Mouse (Mus musculus): Measurements from ENCODE around the gene Swi5.

Gene Swi5

DNA sequence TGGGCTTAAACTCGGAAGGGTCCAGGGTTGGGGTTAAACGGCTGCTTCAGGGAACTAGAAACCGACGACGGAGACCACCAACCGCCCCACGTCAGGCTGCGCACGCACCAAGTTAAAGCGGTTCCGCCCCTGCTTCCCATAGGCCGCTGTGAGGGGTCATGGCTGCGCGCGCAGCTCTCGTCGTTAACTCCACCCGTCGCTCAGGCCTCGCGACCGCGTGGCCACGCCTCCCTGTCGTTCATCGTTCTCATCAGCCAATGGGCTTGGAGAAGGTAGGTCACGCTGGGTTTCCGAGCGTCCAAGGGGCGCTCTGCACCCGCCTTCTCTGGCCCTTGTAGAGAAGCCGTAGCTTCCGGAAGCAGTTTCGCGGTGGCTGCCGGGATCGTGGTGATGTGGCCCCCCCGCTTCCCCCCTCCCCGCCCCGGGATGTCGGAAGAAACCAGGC lies at the start of gene Swi5:
Gene Swi5, minus strand, starts transcription at position 153 of the 445 bp plus-strand sequence.
- DNase-seq, result peak; percentile 99

DNA sequence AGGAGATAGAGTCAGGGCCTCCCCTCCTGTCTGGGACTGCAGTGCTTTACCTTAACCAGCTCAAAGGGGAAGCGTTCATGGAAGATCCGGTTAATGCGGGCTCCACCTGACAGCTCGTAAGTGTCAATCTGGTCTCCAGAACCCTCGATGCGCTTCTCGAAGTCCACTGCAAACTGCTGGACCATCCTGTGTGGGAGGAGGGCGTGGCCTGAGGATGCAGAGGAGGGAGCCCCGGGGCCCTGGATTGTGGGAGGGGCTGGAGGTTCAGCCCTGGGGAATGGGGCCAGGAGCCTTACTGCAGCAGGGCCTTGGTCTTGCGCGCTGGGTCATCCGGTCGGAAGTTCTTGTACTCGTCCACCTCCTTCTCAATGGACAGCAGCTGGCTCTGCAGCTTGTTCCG lies 48.0 kb upstream of the Swi5 start:
- DNase-seq, result no peak

DNA sequence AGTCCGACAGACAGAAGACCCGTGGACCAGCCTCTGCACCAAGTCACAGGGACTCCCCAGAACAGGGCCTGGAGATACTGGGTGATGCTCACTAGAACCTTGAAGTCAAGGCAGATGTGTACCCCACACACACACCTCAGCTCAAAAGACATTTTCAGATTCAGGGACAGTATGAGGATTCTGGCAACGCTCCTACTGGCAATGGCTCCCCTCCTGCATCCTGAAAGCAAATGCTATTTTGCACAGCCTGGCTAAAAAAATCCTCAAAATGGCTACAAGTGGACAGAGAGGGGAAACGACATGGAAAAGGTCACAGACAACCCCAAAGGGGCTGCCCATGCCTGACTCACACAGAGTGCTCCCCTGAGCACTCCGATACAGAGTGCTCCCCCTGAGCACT lies 44.3 kb upstream of the Swi5 start:
- DNase-seq, result no peak

DNA sequence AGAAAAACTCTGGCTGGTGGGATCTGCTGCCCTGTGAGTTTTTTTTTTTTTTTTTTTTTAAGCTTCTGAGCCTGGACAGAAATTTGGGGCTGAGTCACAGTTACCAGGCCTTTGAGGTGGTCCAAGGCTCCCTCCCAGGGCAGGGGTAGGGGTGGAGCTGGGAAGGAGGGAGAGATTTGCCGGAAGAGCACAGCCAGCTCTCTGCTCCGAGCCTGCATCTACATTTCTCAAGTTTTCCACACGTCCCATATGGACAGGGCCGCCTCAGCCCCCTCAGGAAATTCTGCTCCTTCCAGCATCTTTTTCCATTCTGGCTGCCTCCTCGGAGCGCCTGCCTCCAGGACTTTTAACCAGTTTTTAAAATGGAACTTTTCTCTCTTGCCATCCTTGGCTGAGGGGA lies 41.7 kb upstream of the Swi5 start:
- DNase-seq, result no peak

DNA sequence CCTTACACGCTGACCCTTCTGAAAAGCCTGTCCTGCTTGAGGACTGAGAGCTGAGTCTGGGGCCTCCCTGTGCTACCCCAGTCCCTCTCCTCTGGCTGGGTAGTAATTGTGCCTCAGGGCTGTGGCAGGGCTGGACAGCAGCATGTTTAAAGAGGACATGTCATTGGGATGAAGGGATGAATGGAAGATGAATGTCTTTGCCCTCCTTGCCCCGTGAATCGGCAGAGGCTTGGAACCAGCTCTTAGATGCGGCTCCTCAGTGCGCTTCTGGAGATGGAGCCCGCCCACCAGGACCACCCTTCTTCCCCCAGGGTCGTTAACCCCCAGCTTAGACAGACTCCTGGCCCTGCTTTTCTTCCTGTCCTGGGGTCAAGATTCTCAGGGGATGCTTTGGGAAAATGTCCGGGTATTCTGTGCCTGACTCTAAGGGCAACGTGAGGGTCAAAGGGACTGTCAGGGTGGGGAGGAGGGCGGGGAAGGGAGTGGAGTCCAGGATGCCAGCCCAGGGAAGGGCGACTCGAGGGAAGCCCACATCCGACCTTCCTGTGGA lies 41.1 kb upstream of the Swi5 start:
- no peak for DNase-seq

DNA sequence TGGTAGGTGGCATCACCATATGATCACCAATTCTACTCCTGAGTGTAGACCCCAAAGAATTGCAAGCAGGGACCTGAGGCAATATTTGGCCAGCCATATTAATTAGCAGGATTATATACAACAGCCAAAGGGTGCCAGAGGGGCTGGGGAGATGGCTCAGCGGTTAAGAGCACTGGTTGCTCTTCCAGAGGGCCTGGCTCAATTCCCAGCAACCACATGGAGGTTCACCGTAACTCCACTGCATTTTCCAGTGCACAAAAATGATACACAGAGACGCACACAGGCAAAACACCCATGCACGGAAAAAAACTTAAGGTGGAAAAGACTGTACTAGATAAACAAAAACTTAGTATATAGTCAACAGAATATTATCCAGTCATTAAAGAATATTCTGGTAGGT lies 39.3 kb upstream of the Swi5 start:
- no peak for DNase-seq

DNA sequence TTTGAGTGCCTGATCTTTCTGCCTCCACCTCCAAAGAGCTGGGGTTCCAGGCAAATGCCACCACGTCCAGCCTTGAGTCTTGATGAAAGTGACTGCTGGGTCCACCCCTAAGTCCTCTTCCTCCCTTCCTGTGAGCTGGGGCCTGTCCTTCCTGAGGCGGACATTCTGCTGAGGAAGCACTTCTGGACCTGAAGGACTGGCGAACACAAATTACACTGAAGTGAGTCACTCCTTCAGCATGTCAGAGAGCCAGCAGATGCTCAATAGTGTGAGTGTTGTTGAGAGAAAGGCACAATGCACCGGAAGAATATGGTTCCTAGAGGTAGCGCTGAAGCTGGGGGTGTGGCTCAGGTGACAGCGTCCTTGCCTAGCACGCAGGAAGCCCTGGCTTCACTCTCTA lies 37.5 kb upstream of the Swi5 start:
- DNase-seq, result no peak

DNA sequence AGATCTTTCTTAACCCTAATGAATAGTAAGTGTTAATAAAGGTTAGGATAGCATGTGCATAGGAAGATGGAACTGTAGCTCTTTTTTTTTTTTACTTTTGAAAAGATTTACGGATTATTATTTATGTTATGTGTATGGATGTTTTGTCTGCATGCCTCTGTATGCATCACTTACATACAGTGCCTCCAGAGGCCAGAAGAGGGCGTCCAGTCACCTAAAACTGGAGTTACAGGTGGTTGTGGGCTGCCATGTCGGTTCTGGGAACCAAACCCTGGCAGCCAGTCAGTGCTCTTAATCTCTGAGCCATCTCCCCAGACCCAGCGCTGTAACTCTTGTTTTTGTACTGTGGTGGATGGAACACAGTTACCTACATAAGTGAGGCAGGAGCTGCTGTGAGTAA lies 36.4 kb upstream of the Swi5 start:
- DNase-seq, result no peak

DNA sequence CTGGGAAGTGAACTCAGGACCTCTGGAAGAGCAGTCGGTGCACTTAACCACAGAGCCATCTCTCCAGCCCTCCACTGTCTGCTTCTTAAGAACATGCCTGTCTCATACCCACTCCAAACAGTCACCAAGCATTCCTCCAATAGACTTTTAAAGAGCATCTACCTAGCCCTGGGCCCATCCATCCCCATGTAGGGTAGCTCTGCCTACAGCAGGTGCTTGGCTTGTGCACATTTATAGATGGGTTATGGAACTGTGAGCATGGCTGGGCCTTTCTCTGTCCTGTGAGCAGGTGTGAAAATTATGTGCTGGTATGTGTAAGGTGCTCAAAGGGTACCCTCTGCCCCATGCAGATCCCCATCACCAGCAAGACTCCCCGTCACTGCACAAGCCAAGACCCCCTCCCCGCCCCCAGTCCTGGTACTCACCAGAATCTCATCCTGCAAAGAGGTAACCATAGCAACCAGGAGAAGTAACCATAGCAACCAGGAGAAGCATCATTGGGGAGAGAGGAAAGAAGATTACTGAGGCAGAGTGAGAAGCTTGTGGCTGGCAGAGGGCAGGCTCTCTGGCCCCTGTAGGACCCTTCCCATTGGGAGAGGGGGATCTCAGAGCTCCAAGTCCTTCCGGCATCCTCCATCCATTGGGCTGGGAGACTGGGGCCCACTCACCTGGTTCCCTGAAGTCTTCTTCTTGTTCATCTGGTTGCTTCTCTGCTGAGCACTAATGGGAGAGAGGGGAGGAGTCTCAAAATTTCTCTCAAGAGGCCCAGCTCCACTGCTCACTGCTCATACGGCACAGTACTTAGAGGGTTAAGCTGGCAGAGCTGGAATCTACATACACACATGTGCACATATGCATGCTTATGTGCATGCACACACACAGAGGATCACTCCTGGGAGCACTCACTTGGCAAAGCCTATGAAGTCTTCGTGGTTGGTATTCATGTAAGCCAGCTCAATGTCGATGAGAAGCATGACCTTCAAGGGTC lies 35.2 kb upstream of the Swi5 start:
- no peak for DNase-seq

DNA sequence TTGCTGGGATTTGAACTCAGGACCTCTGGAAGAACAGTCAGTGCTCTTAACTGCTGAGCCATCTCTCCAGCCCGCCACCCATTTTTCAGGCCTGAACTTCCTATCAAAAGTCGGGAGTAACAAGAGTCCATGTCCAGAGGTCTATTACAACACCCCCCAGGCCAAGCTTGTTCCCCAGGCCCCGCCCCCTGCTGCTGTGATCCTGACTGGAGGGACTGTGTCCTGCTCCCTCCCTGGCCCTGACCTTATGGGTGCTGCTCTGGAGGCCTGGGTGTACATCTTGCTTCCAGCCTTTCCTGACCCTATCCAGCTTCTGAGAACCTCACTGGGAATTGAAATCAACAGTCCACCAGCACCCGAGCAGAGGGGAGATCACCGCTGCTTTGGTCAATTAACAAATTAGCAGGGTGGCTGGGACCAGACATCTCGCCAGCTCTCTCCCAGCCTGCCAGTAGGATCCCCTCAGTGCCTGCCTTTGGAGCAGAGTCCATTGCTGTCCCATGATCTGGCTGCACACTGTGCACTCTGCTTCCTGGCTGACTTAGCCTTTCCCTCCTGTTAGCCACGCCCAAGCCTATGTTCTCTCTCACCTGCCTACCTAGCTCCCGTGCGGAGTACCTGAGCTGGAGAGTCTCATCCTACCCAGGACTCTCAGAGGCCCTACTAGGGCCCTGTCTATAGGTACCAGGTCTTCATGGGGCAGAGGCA lies 33.9 kb upstream of the Swi5 start:
- DNase-seq, result peak; percentile 35

DNA sequence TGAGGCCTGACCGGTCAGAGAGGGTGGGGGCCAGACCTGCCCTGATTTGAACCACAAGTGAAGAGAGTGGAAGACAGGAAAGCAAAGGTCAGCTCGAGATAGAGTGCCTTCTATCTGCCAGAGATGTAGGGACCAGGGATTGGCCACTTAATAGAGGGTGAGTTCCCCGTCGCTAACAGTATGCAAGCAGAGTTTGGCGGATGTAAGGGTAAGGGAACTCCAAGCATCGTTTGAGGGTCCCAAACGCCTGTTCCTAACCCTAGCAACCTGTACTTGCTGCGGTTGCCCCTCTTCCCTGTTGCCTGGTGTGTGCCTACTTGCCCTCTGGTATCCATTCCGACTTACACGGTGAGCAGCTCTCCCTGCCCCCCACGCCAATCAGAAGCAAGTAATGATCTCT lies 32.8 kb upstream of the Swi5 start:
- no peak for DNase-seq

DNA sequence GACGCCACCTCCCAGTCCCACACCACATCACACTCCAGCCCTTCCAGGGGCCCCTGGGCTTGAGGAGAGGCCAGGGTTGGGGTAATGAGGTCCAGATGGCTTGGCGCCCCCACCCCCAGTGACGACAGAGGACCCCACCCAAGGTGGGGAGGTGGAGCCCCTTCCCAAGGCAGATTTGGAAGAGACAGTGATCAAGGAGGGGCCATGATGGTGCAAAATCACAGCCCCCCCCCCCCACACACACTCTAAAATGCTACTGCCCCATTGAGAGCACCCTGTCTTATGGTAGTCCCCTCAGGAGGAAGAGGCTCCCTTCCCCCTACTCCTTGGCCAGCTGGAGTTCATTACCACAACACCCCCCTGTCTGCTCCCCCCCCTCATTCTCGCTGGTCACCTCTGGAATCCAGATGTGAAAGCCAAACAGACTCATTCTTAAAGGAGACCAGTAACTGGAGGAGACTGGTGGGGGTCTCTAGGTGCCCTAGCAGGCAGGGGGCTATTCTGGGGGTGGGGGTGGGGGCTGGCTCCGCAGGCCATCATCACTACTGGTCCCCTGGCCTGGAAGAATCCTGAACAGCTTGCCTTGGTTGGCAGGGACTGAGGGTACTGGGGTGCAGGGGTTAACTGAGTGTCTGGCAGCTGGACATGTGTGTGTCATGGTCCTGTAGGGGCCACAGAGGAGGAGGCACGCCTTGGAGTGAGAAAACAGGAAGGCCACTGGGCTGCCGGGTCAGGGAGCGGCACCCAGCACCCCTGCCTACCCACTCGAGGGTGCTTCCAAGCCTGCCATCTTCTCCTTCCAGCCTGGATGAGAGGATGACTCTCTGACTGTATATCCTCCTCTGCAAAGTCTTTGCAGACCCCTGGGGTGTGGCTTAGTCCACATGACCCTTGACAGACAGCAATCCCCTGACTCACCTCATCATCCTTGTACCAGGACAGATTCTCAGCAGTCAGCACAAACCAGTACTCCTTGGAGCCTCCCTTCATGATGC lies 32.0 kb upstream of the Swi5 start:
- no peak for DNase-seq

DNA sequence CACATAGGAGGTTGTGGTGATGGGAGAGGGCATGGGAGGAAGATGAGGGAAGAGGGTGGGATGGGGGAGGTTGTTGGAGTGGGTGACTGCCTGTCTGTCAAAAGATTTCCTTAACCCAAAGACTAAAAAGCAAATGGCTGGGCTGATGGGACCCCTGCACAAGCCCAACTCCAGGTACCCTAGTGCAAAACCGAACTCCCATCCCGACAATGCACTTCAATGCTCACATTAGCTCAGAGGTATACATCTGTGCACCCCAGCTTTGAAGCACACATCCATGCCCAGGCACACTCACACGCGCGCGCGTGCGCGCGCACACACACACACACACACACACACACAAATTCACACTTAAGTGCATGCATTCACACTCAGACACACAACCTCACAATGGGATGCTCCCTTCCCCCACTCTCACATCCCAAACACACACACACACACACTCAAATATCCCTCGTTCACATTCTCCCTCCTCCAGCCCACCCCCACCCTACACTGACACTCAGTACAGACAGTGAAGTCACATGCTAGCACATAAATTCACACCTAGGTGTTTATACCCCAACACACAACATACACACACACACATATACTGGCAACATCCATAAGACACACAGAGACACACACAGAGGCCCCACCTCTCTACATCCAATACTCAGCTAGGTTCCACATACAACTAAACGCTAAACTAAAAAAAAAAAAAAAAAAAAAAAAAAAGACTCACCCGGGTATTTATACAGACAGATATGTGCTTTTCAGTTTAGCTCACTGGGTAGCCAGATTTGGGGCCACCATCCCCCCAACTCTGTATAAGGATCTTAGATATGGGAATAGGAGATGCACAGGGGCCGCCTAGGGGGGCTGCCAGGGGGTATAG lies 31.1 kb upstream of the Swi5 start:
- no peak for DNase-seq

DNA sequence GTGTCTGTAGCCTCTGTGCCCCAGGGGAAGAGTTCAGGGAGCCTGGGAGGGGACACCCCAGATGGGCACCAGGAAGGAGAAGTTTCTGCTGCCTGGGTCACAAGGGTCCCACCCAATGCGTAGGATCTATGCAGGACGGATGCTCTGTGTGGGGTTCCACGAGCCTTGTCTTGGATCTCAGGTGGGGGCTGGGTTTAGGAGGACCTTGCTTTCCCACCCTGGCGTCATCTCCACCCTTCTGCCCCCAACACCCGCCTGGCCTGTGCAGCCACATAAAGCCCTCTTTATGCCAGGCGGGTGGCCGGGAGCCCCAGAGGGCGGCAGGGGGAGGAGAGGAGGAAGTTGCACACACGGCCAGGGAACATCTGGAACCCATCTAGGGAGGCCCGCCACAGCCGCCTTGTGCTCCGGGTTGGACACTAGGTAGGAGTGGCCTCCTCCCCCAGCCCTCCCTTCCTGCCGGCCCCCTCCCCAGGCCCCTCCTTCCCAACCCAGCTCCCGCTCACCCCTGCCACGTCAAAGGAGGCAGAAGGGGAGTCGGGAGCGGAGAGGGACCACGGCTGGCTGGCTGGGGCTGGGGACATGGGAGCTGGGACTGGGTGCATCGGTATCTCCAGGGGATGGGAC lies 30.0 kb upstream of the Swi5 start:
- no peak for DNase-seq

DNA sequence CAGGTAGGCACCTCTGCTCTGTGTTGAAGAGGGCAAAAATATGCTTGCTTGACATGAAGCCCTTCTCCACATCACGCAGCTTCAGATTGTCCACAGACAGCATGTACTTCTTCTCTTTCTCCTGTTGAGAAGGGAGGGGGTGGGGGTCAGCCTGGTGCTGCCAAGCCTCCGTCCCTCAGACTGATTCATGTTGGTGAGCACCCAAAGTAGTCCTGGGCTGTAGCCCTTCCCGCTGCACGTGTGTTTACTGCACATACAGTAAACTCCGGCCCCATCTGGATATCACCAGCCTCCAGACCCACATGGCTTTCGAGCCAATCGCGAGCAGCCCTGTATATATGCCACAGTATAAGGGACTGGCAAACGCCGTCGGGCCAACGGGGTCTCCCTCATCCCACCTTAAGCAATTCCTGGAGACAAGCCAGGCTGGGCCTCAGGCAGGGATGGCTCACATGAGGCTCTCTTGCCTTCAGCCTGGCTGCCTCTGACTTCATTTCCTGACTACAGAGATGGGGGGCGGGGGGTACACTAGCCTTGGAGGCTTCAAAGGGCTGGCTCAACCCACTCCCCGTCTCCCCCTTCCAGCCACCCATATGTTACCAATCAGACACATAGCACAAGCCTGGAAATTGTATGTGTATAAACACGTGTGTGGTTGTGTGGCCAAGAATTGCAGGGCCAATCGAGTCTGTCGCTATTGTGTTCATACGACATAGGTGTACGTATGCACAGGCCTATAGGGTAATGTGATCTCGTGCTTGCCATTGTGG lies 29.2 kb upstream of the Swi5 start:
- DNase-seq, result no peak

DNA sequence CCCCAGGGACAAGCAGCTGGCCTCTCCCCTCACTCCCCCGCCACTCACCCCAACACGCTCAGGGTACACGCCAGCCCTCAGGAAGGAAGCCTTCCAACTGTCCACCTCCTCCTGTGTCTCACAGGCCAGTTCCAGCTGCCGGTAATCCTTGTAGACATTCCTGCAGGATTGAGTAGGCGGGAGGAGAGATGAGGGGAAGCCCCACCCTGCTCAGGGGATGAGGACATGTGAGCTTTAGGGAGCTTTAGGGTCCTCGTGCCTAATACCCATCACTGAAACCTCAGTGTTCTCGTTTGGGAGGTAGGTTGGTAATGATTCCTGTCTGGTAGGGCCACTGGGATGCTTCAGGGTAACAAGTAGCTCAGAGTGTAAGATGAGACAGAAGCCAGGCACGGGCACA lies 27.9 kb upstream of the Swi5 start:
- DNase-seq, result no peak

DNA sequence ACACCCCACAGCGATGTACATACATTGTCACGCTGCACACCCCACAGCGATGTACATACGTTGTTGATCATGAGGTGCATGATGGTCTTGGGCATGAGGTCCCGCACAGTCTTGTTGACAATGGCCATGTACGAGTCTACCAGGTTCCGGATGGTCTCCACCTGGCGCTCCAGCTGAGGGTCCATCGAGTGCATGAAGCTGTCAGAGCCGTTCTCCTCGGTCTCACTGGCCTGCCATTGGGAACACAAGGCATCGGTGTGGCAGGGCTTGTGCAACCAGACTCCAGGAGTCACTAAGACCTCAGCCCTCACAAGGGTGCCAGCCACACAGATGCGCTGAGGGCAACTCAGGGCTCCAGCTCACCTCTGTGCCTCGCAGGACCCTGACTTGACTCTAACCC lies 27.0 kb upstream of the Swi5 start:
- no peak for DNase-seq

DNA sequence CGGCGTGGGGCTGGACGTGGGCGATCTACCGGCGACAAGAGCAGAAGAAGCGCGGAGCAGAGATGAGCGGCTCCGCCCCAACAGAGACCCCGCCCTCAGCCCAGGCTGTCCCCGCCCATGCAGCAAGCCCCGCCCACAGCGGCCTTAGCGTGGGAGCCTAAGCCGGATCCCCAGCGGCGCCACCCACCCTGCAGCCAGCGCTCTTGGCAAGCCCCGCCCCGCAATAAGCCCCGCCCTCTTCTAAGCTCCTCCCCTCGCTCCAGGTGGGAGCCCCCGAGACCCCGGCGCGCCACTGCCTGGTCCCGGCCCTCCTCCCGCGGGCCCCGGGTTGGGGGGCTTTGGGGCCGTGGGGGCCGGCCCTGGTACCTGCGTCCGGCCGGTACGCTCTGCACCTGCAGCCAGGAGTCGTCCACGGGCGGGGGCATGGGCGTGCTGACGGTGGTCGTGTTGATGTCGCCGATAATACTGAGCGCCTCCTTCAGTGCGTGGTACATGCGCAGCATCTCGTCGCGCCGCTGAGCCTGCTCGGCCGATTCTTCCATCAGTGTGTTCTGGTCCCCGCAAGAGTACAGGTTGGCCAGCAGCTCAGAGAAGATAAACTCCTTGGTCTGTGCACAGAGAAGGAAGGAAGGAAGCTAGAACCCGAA lies 24.6 kb upstream of the Swi5 start:
- peak; percentile 68 for DNase-seq

DNA sequence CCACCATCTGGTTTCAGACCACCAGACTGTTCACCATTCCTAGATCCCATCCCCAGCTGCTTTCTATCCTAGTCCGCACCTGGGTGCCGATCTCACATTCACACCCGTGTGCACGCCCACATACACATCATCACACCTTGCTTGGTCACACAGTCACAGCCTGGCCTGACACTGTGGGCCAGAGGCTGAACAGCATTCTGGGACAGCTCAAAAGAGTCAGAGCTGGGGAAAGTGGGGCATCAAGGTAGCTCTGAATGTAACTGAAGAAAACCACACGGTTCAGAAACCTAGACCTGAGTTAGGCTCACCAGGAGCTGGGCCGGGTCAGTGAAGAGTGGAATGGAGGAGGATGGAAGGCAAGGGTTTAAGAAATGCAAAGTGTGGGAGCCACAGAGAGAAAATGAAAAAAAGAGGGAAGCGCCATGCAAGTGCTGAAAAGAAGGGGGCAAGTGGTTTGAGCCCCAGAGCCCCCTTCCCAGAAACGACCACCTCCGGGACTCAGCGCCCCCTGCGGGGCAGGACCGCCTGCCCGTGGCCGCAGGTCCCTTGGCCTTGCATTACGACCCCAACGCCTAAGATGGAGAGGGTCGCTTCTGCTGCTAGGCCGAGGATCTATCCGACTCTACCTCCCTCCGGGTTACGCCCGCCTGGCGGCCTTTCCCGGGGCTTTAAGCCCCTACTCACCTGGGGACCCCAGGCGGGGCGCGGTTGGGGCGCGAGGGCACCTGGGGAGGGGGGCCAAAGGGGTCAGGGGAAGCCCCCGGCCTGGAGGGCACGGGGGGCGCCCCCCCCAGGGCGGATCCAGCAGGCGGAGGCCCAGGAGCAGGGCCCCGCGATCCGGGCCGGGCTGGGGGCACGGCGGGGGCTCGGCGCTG lies 23.8 kb upstream of the Swi5 start:
- no peak for DNase-seq
